Mouse (Mus musculus): ENCODE results near the gene Kat6b. TPM values are rescaled to one million over a fixed set of nuclear protein-coding genes. Genes with fewer than 3 reads are reported as not detected.
"Not testable (repeated sequence)": the region's sequence is repeated elsewhere in the genome, so short reads cannot be mapped to it uniquely, and the experiment has no call there.

Kat6b gene
- polyA plus RNA-seq, 1 experiment from 2014 or later = 19.6 TPM

DNA sequence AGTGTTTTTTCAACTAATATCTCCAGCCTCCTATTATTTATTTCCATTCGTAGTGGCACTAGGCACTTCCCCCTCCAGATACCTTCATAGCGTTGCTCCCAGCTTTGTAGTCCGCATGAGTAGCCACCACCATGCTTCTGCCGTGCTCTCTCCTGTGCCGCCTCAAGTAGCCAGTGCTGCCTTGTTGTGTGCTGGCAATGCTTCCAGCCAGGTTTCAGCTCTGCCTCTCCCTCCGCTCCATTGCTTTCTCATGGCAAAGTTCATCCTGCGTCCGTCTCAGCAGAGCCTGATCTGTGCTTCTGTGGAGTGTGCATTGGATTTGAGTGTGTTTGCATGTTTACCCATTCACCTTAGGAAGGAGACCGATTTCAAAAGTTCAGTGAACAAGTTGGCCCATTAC is 144.7 kb downstream of the Kat6b start:
- Histone ChIP-seq H3K9me3 (replicated peaks) (no peaks in the 10 kb centered on the region), H3K4me3 (no peak overlapping the region), H3K27me3 (ENCODE audit: low read depth, poor library complexity, severe bottlenecking) (no peaks in the 10 kb centered on the region), H3K27ac (no peak overlapping the region), H3K36me3 (peaks cover 75% of the 10 kb centered on the region), H3K4me1 (no peaks in the 10 kb centered on the region)
- 95% methylated on average over 9 of the region's 9 CpGs for WGBS
- no peak for DNase-seq (ENCODE audit: low spot score)

DNA sequence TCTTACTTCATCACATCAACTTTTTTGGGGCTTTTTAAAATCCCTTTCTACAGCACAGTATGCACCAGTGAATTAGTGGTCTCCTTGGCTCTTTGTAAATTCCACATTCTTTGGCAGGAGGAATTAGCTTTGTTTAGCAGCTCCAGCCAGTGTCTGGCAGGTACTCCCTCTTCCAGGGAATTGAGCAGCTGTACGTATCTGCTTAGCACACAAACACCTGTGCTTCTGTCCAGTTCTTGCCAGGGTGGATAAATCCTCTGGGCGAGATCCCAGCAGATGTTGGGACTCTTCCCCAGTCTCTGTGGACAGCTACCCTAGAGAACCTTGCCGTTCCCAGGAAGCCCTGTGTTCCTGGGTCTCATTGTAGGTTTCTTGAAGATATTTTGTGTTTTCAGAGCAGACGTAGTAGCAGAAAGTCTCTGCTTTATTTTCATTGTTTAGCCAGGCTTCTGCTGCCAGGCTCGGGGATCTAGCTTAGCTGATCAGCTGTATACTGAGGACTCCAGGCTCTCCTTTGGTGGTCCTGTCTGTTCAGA is 150.5 kb downstream of the Kat6b start:
- 0 out of 2 replicates have a peak overlapping the region, but pooled peaks have one; percentile 1 for H3K27ac ChIP-seq
- 84% methylated on average over 5 of the region's 5 CpGs for WGBS
- H3K36me3 ChIP-seq = peaks cover 71% of the 10 kb centered on the region
- no peak overlapping the region for H3K4me3 ChIP-seq
- no peak for DNase-seq (ENCODE audit: low spot score)
- peaks cover 24% of the 10 kb centered on the region for H3K4me1 ChIP-seq
- no peaks in the 10 kb centered on the region for H3K27me3 ChIP-seq (ENCODE audit: low read depth, poor library complexity, severe bottlenecking)
- no peaks in the 10 kb centered on the region for H3K9me3 ChIP-seq (replicated peaks)

DNA sequence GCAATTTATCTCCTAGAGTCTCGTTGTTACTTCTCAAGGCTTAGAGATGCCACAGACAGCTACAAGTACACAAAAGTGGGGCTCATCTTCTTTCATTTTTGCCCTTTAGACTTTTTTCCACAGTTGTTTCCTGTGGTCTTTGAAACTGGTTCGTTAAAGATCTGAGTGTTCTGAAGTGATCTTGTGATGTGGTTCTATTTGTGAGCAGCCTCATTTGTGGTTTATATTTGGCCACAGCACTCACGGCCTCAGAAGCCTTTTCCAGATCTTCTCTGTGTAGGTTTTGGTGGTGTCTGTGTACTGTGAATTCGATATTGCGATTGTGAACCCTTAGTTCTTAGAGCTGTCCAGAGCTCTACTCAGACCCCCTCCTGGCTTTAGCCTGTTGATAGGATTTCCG is 155.3 kb downstream of the Kat6b start:
- no peak for DNase-seq (ENCODE audit: low spot score)
- Histone ChIP-seq H3K9me3 (replicated peaks) (no peaks in the 10 kb centered on the region), H3K36me3 (peaks cover 60% of the 10 kb centered on the region), H3K4me1 (peaks cover 24% of the 10 kb centered on the region), H3K4me3 (no peak overlapping the region), H3K27ac (no peak overlapping the region), H3K27me3 (ENCODE audit: low read depth, poor library complexity, severe bottlenecking) (no peaks in the 10 kb centered on the region)
- WGBS = 86% methylated on average over 6 of the region's 6 CpGs

DNA sequence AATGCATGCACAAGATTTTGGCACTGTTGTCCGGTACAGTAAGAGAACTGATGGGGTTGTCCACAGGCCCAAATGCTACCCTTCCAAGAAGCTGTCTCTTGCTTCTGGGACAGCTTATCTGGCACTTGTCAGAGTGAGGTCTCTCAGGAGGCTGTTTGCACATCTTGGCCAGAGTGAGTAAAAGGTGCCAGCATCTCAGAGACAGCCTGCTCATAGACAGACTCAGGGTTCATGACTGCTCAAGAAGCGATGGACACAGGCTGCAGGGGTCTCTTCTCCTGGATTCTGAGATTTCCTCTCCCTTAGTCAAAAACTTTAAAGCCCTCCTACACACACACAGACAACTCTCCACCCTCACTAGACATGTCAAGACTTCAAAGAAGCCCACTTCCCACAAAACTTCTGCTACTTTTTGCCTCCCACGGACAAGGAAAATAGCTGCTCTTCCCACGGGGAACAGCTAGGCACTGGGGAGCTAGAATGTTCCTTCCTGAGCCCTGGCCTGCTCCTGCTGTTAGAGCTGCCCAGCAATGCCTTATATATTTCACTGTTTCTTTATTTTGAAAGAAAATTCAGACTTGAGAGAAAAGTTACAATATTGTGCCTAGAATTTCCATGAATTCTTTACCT is 159.7 kb downstream of the Kat6b start:
- no peak overlapping the region for H3K4me3 ChIP-seq
- WGBS = 86% methylated on average over 4 of the region's 4 CpGs
- peaks cover 64% of the 10 kb centered on the region for H3K36me3 ChIP-seq
- no peak overlapping the region for H3K27ac ChIP-seq
- peaks cover 5% of the 10 kb centered on the region for H3K4me1 ChIP-seq
- no peak for DNase-seq (ENCODE audit: low spot score)
- H3K9me3 ChIP-seq (replicated peaks) = no peaks in the 10 kb centered on the region
- no peaks in the 10 kb centered on the region for H3K27me3 ChIP-seq (ENCODE audit: low read depth, poor library complexity, severe bottlenecking)

DNA sequence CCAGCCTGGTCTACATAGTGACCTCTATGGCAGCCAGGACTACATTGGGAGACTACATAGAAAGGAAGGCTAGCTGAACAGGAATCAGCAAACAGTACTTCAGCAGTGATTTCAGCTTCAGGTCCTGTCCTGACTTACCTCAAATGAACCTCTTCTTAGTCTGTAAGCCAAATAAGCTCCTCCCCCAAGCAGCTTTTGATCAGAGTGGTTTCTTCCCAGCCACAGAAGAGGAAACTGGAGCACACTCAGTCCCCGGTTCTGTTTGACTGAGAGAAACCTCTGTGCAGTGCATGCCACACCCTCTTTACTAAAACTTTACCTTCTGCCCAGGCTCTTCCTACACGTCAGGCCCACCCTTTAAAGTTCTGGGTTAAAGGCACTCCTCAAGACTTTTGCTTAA is 172.6 kb downstream of the Kat6b start:
- peak; percentile 20 for DNase-seq (ENCODE audit: low spot score)
- no peak overlapping the region for H3K27ac ChIP-seq
- peaks cover 25% of the 10 kb centered on the region for H3K36me3 ChIP-seq

DNA sequence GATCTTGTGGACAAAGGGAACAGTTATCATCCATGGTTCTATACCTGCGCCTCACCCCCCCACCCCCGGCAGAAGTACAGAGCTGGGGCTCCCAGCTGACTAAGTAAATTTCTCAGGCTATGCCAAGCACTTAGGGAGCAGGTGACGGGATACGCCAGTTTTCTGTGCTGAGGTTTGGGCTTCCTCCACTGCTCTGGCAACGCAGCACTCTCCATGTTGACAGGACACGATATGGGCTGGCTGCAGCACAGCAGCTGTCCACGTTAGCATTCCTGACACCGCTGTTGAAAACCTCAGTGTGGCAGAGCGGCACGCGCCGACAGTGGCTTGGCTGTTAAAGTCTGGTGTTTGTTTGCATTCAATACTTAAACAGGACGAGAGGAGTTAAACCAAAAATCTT is 177.9 kb downstream of the Kat6b start:
- Histone ChIP-seq H3K4me3 (no peak overlapping the region), H3K4me1 (peaks cover 42% of the 10 kb centered on the region), H3K36me3 (peaks cover 46% of the 10 kb centered on the region), H3K27ac (peak overlapping the region; percentile 43; the same call in 1 of the 2 replicates), H3K27me3 (ENCODE audit: low read depth, poor library complexity, severe bottlenecking) (no peaks in the 10 kb centered on the region), H3K9me3 (replicated peaks) (no peaks in the 10 kb centered on the region)
- DNase-seq (ENCODE audit: low spot score) = no peak
- 87% methylated on average over 13 of the region's 13 CpGs for WGBS

More for the DNA sequence above, 172.6 kb downstream of the Kat6b start:
- H3K4me1 ChIP-seq = peaks cover 43% of the 10 kb centered on the region
- no peaks in the 10 kb centered on the region for H3K9me3 ChIP-seq (replicated peaks)
- H3K4me3 ChIP-seq = no peak overlapping the region
- no peaks in the 10 kb centered on the region for H3K27me3 ChIP-seq (ENCODE audit: low read depth, poor library complexity, severe bottlenecking)
- 88% methylated on average over 2 of the region's 2 CpGs for WGBS

DNA sequence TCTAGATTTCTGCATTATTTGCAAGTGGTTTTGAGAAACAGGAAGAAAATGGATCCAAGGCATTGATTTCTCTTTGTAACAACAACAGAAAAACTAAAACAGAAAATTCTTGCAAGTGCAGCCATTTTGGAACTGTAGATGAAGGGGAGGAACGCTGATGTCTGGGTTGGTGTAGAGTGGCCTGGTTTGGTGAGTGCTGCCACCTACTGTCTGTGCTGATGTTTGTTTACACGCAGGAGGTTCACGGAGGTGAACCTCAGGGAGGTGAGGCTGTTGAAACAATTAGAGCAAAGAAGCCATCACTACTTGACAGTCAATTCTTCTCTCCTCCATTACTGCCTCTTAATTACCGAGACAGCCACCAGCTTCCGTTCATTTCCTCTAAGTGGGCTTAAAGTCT is 178.4 kb downstream of the Kat6b start:
- Histone ChIP-seq H3K4me3 (no peak overlapping the region), H3K27me3 (ENCODE audit: low read depth, poor library complexity, severe bottlenecking) (no peaks in the 10 kb centered on the region), H3K27ac (no peak overlapping the region), H3K9me3 (replicated peaks) (no peaks in the 10 kb centered on the region), H3K4me1 (peaks cover 42% of the 10 kb centered on the region), H3K36me3 (peaks cover 46% of the 10 kb centered on the region)
- 22% methylated on average over 5 of the region's 5 CpGs for WGBS
- peak; percentile 73 for DNase-seq (ENCODE audit: low spot score)

DNA sequence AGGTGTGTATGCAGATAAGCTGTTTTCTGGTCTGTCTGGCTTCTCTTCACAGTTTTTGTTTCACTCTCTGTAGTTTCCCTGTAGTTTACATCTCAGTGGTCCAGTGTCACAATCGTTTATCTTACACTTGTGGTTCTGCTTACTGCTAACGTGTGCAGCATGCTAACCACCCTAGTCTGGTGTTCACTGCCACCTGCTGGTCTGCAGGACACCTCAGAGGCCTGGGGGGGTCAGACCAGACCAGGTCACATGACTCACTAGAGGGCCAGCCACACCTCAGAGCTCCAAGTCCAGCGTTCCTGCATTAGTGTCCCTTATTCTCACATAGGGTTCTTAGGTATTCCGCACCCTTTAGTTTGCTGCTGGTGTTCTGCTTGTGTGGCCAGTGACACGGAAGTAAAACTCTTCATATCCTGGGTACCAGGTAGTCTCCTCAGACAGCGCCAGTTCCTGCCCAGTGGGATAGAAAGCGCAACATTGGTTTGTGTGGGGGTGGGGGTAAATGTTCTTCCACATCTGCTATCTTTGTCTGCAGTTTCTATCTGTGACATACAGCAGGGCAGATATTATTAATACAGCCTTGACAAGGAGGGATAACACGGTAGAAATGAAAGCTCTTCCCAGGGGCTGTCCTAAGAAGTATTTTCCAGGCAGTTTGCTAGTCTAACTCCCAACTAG is 181.4 kb downstream of the Kat6b start:
- H3K4me1 ChIP-seq = peaks cover 28% of the 10 kb centered on the region
- H3K9me3 ChIP-seq (replicated peaks) = no peaks in the 10 kb centered on the region
- no peaks in the 10 kb centered on the region for H3K27me3 ChIP-seq (ENCODE audit: low read depth, poor library complexity, severe bottlenecking)
- H3K36me3 ChIP-seq = peaks cover 72% of the 10 kb centered on the region
- no peak overlapping the region for H3K4me3 ChIP-seq
- 80% methylated on average over 8 of the region's 8 CpGs for WGBS
- DNase-seq (ENCODE audit: low spot score) = no peak
- no peak overlapping the region for H3K27ac ChIP-seq

DNA sequence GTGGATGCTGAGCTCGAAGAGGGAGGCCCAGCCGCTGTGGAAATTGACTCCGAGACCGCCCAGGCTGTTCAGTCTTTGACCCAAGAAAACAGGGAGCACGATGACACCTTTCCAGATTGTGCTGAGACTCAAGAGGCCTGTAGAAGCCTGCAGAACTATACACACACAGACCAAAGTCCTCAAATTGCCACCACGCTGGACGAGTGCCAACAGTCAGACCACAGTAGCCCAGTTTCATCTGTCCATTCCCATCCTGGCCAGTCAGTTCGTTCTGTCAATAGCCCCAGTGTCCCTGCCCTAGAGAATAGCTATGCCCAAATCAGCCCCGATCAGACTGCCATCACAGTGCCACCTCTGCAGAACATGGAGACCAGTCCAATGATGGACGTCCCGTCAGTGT is 188.0 kb downstream of the Kat6b start:
- no peak for DNase-seq (ENCODE audit: low spot score)
- Histone ChIP-seq H3K4me3 (no peak overlapping the region), H3K27me3 (ENCODE audit: low read depth, poor library complexity, severe bottlenecking) (no peaks in the 10 kb centered on the region), H3K27ac (no peak overlapping the region), H3K9me3 (replicated peaks) (no peaks in the 10 kb centered on the region), H3K36me3 (peaks cover 68% of the 10 kb centered on the region), H3K4me1 (peaks cover 33% of the 10 kb centered on the region)
- WGBS = 92% methylated on average over 11 of the region's 11 CpGs

DNA sequence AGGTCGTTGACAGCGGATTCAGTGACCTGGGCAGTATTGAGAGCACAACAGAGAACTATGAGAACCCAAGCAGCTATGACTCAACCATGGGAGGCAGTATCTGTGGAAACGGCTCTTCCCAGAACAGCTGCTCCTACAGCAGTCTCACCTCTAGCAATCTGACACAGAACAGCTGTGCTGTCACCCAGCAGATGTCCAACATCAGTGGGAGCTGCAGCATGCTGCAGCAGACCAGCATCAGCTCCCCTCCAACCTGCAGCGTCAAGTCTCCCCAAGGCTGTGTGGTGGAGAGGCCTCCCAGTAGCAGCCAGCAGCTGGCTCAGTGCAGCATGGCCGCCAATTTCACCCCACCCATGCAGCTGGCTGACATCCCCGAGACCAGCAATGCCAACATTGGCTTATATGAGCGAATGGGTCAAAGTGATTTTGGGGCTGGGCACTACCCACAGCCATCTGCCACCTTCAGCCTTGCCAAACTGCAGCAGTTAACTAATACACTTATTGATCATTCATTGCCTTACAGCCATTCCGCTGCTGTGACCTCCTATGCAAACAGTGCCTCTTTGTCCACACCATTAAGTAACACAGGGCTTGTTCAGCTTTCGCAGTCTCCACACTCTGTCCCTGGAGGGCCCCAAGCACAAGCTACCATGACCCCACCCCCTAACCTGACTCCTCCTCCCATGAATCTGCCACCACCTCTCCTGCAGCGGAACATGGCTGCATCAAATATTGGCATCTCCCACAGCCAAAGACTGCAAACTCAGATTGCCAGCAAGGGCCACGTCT is 188.6 kb downstream of the Kat6b start:
- H3K27me3 ChIP-seq (ENCODE audit: low read depth, poor library complexity, severe bottlenecking) = no peaks in the 10 kb centered on the region
- WGBS = 85% methylated on average over 11 of the region's 11 CpGs
- H3K36me3 ChIP-seq = peaks cover 62% of the 10 kb centered on the region
- no peak overlapping the region for H3K27ac ChIP-seq
- peaks cover 39% of the 10 kb centered on the region for H3K4me1 ChIP-seq
- H3K4me3 ChIP-seq = no peak overlapping the region
- H3K9me3 ChIP-seq (replicated peaks) = no peaks in the 10 kb centered on the region
- DNase-seq (ENCODE audit: low spot score) = no peak

DNA sequence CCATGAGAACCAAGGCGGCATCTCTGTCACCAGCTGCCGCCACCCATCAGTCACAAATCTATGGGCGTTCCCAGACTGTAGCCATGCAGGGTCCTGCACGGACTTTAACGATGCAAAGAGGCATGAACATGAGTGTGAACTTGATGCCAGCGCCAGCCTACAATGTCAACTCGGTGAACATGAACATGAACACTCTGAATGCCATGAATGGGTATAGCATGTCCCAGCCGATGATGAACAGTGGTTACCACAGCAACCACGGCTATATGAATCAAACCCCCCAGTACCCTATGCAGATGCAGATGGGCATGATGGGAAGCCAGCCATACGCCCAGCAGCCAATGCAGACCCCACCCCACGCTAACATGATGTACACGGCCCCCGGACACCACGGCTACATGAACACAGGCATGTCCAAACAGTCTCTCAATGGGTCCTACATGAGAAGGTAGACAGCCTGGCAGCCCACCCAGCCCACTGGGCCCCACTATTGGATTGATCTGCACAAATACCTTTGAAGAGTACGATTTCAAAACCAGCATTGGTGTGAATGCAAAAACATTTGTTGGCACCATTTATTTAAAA is 189.3 kb downstream of the Kat6b start:
- DNase-seq (ENCODE audit: low spot score); H3K4me3 ChIP-seq; H3K9me3 ChIP-seq (replicated peaks); H3K27me3 ChIP-seq (ENCODE audit: low read depth, poor library complexity, severe bottlenecking); H3K27ac ChIP-seq: not testable (repeated sequence)
- peaks cover 55% of the 10 kb centered on the region for H3K36me3 ChIP-seq
- 93% methylated on average over 15 of the region's 15 CpGs for WGBS
- peaks cover 46% of the 10 kb centered on the region for H3K4me1 ChIP-seq

DNA sequence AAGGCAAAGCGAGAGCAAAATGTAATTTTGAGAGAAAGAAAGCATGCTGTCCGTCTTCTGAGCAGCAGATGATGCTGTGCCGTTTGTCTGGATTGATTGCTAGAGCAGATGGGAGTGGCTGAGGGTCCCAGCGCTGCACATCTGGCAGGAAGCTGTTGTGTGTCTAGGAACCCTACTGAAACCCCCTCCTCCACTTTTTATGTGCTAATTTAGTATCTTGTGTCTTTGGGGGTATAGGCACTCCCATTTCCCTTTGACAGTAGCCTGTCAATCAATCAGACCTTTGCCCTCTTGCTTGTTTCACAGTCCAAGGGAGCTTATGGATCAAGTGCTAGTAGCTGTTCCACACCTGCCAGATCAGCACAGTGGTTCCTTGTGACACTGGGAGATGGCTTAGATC is 191.9 kb downstream of the Kat6b start:
- H3K27ac ChIP-seq = peak overlapping the region; percentile 77
- no peaks in the 10 kb centered on the region for H3K27me3 ChIP-seq (ENCODE audit: low read depth, poor library complexity, severe bottlenecking)
- H3K4me3 ChIP-seq = no peak overlapping the region
- H3K4me1 ChIP-seq = peaks cover 59% of the 10 kb centered on the region
- DNase-seq (ENCODE audit: low spot score) = no peak
- no peaks in the 10 kb centered on the region for H3K9me3 ChIP-seq (replicated peaks)
- 45% methylated on average over 4 of the region's 4 CpGs for WGBS
- peaks cover 29% of the 10 kb centered on the region for H3K36me3 ChIP-seq

Measured in limb, embryonic 10.5 days (tissue).